Mouse (Mus musculus): Measurements from ENCODE around the gene Dnajc3.
A peak's percentile ranks its signal among the peaks of the same experiment; 100 is the strongest.

The Dnajc3 gene

DNA sequence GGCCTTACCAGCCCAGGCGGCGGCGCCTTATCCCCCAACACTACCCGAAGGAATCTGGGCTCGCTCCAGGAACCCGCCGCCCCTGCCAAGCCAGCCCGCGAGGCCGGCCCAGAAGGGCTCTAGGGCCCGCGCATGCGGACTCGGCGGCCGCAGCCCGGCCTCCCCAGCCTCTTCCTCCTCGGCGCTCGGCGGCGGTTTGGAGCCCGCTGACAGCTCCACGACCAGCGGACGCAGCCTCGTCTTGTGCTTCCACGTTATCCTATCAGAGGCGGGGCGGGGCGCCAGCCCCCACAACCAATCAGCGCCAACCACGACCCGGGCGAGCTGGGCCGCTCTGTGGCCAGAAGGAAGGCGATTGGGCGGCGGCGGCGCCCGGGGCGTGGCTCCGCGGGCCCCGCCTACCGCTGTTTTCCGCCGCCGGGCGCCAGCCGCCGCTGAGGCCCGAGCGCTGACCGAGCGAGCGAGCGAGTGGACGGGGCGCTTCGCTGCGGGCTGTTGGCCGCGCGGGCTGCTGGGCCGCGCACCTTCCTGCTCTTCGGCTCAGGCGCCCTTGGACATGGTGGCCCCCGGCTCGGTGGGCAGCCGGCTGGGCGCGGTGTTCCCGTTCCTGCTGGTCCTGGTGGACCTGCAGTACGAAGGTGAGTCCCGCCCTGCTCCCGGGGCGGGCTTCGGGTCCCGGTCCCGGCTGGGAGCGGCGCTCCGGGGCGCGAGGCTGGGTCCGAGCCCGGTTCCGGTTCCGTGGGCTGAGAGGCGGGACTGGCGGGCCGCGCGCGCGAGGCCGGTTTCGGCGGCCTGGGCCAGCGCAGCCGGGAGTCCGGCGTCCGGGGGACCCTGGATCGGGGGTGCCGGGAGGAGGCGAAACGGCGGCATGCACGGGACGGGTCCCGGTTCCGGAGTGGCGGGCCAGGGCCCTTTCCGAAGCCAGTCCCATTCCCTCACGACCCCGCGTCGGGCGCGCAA is at the start of gene Dnajc3:
Dnajc3 (plus strand) TSS at position 444 of the 960 bp plus-strand sequence.
- peak; percentile 99 for DNase-seq

DNA sequence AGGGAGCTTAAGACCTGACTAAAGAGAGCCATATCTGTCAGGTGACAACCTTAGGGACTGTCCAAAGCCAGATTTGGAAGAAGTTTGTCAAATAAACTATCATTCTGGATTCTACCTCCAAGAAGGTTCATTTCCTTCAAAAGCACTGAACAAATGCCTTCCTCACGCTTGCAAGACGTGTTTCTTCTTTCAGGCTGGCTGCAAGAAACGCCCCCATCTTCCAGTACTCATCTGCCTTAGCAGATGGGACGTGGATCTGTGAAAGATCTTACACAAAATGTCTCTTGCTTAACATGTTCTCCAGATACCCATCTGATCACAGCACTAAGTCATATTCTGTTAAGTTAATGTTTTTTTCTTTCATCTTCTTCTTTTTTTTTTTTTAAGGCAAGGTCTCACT is 47.7 kb upstream of the Dnajc3 start:
- DNase-seq, result no peak

DNA sequence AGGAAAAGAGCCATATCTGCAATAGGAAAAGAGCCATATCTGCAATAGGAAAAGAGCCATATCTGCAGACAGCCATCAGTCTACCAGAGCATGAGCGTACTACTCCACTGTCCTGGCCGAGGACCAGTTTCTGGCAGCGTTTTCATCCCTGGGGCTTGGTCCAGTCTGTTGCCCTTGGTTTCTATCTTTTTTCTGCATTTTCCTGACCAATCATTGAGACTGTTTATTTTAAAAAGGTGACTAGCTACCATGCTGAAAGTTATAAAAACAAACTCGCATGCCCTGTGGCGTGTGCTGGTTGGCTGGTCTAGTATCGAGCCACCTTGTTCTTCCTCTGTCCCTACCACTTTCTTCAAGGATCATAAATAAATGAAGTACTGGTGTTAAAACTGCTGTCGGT is 42.5 kb upstream of the Dnajc3 start:
- DNase-seq, result no peak

DNA sequence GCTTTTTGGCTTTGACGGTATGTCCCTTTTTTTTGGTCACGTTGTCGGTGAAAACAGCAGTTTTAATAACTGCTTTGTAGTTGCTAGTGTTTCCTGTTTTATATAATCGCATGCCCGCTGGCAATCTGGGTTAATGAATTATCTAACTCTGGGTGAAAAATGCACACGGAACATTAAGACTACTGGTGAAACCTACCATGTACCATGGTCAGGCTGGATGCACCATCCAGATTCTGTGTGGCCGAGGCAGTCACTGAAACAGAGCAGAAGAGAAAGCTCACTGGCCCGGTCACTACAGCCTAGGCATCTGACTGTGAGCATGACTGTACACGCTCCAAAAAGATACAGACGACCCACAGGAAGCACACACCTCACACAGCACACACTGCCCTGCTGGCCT is 42.1 kb upstream of the Dnajc3 start:
- DNase-seq, result no peak

DNA sequence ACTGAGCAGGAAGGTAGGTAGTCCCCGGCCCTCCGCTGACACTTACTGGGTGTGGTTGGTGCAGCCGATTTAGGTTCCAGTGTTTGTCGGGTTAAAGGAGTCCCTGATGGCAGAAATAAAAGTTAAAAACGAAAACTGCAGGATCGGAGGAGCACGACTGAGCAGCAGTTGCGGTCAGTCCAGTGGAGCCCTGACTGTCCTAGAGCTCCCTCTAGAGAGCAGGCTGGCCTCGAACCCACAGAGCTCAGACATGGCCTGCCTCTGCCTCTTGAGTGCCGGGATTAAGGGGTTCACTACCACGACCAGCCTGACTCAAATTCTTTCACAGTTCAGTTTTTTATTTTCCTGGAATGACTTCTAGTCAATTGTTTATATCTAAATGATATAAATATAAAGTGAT is 37.8 kb upstream of the Dnajc3 start:
- peak; percentile 17 for DNase-seq

DNA sequence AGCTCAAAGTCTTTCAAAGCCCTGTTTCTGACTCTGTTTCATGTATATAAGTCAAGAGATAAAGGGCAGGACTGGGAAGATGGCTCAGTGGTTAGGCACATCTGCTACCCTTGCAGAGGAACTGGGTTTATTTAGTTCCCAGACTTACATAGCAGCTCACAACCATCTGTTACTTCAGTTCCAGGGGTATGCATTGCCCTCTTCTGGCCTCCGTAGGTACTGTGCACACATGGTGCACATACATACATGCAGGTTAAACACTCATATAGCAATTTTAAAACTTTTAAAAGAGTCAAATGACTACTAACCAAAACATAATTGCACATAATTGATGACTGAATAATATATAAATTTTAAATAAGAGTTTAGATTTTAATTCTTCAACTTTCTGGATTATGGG is 36.9 kb upstream of the Dnajc3 start:
- DNase-seq, result no peak

DNA sequence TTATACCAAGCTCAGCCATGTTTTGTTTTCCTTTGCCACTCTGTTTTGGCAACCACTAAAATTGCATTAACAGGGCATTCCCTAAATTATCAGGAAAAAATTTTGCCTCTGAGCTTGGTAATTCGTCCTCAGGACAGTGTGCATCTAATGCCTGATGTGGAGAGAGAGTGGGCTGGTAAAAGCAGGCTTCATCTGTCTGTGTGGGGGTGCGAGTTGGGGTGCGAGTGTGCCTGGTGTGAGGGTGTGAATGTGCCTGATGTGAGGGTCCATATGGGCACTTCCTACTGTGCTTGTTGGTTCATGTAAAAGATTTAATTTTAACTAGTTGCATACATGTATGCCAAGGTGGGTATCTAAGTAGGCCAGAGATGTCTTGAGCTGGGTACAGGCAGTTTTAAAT is 34.4 kb upstream of the Dnajc3 start:
- DNase-seq, result no peak

DNA sequence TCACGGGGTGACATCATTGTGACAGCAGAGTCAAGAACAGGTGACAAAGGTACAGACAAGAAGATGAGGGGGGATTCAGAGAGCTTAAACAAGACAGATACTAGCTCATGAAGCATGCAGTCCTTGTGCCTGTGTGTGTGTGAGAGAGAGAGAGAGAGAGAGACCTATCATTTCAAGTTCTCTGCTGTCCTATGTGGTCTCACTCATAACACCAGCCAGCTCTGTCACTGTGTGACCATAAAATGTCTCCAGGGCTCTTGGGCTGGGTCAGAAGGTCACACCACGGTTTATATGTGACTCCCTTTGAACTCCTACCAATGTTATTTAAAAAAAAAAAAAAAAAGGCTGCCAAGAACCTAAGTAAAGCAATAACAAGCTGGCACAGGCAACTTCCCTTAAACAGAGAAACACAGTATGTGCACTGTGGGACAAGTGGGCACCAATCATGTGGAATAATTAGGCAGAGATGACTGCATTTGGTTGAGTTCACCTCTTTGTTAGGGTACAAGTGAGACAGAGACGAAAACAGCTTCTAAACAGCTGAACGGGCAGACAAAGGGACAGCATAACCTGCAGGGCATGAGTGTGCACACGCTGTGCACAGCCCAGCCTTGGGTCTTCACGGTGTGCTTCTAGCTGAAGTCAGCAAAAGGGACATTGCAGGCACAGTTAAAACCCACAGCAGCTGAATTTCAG is 33.8 kb upstream of the Dnajc3 start:
- DNase-seq, result no peak

DNA sequence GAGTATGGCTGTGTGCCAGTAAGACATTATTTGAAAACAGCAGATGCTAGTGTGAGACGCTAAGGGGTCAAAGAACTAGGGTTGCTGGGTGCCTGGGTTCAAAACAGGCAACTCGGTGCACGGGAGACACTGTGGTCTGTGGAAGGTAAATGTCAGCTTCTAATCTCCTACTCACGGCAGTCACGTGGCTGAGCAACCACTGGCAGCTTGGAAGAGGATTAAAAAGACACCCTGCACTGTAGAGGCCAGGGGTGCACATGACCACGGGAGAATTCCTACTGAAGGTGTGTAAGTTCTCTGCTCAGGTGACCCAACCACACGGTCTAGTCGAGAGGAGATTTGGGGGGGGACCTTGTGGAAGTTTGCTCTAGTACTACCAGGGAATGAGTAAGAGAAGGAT is 30.2 kb upstream of the Dnajc3 start:
- no peak for DNase-seq

DNA sequence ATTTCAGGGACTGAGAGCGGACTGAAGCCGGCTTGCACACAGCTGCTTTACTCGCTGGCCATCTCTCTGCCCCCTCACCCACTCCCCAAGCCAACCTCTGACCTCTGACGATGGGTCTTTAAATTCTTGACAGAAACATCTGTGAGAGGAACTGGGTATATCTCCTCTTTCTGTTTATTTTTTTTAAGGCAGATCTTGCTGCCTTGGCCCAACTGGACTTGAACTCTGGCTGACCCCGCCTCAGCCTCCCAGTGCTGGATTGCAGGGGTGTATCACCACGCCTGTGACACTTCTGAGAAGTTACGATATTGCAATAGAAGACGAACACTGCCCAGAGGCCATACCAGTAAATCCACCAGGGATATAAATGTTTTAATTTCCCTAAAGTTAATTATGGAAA is 27.9 kb upstream of the Dnajc3 start:
- peak; percentile 45 for DNase-seq

DNA sequence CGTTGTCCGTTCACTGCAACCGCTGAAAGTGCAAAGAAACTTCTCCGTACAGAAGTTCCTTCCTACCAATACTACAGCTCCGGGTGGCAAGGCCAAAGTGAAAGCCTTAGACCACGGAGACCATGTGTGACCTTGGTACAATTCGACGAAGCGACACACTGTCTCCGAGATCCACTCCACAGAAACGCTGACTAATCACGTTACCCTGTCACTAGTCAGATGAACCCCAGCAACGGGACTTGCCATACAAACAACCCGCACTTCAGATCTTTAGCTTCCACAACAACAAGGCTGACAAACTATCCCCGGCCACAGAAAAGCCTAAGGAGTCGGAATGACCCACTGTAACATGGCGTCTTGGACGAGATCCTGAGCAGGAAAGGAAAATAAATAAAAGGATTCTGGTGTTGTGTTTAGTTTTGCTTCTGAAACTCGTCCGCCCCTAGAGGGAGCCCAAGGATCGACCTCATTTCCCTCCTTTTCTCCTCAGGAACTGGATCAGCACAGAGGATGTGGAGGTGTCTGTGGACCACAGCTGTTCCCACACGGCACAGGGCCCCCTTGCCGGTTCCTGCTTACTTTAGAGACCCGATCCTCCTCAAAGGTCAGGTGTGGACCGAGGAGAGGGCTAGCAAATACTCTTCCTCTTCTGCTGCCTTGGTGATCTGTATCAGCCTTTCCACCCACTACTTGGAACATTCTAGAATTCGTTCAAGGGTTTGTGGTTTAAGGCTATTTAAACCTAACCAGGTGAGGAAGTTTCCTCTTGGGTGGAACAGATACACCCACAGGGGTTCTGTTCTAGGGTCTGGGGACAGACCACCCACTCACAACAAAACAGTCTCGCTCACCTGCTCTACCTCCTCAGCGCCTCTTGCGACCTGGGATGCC is 27.2 kb upstream of the Dnajc3 start:
- DNase-seq, result peak; percentile 83

DNA sequence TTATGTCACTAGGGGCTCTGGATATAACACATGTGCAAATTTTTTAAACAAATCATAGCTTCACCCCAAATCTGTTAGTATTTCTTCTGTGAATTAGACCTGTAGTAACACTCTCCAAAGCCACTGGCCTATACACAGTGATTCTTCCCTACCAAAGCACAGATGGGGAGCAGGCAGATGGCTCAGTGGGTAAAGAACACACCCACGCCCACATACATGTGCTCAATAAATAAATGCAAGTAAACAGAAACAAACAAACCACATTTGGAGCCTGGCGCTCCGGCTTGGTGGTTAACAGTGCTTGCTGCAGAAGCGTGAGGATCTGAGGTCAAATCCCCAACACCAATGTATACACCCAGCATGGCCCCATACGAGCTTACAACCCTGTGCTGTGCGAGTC is 26.3 kb upstream of the Dnajc3 start:
- no peak for DNase-seq

DNA sequence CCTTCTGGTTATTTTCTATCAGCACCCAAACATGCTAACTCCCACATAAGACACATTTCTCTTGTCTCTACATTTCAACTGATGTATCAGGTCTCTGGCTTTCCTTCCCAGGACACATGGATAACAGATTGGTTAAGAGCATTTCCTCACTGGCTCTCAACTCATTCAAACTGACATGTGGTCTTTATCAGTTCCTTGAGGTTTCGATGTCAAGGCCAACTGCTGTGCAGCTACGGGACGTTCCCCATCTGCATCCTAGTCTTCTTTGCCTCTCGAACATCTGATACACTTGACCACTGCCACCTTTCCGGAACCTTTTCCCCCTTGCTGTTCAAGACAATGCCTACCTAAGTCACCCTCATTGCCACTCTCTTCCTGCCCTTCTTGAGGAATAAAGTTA is 24.1 kb upstream of the Dnajc3 start:
- no peak for DNase-seq

DNA sequence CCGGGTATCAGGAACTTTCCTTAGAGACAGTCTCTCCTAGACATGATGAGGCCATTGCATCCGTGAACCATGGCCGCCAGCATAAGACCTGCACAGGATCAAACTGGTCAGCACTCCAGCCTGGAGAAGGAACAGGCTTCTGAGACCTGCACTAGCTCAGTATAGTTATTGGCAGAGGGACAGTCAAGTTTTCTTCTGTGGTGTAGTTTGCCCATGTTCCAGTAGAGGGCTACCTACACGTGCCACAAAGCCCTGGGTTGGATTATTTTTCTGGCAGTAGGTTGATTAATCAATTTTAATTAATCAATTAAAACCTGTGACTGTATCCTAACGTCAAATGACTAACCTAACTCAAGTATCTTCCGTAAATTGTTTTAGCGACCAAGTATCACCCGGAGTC is 18.8 kb upstream of the Dnajc3 start:
- DNase-seq, result peak; percentile 38

DNA sequence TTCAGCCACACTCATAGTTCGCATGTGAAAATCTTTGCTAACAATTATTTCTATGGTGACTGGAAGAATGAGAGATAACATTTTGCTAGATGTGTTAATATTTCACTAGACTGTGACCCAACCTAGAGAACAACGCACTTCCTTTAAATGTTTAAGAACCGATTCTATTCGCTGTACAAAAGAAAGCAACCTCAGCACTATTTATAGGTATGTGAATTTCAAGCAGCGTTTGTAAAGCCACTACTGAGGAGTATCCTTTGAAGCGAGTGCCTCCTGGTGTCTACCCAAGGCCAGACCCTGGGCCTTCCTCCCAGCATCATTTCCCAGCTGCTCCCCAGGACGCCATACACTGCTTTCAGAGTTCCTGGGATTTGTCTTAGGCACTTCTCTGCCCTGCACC is 17.1 kb upstream of the Dnajc3 start:
- no peak for DNase-seq

DNA sequence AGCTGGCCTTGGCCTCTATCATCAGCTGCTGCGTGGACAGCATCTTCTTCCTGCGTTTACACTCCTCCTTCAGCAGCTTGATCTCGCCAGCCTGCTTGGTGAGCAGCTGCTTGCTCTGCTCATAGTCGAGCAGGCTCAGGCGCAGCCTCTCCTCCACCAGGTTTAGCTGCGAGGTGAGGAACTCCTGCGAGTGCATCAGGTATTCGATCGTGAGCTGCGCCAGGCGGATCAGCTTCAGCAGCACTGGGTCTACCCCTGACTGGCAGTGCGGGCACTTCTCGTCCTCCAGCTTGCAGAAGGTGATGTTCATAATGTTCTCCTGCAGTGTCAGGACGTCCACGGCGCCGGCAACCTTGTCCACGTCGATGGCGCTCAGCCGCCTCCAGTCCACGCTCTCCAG is 15.5 kb upstream of the Dnajc3 start:
- DNase-seq, result no peak

DNA sequence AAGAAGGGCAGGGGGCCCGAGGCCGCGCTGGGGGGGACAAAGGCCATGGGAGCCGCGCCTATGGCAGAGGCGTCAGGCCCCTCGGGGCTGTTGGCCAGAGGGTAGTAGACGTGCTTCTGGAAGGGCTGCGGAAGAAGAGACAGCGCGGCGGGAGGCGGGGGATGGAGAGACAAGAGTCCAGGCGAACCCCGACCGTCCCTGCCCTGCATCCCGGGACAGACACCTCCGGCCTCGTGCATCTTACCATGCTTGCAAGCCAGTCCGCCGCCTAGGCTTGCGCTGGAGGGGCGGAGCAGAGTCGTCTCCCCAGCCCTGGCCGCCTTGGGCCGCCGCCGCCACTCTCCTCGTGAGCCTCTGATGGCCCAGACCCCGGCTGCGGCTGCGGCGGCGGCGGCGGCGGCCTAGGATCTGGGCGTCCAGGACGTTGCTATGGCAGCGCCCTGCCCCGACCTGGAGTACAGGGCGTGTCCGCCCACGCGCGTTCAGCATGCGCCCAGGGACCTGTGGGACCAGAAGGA is 15.1 kb upstream of the Dnajc3 start:
- DNase-seq, result peak; percentile 42

DNA sequence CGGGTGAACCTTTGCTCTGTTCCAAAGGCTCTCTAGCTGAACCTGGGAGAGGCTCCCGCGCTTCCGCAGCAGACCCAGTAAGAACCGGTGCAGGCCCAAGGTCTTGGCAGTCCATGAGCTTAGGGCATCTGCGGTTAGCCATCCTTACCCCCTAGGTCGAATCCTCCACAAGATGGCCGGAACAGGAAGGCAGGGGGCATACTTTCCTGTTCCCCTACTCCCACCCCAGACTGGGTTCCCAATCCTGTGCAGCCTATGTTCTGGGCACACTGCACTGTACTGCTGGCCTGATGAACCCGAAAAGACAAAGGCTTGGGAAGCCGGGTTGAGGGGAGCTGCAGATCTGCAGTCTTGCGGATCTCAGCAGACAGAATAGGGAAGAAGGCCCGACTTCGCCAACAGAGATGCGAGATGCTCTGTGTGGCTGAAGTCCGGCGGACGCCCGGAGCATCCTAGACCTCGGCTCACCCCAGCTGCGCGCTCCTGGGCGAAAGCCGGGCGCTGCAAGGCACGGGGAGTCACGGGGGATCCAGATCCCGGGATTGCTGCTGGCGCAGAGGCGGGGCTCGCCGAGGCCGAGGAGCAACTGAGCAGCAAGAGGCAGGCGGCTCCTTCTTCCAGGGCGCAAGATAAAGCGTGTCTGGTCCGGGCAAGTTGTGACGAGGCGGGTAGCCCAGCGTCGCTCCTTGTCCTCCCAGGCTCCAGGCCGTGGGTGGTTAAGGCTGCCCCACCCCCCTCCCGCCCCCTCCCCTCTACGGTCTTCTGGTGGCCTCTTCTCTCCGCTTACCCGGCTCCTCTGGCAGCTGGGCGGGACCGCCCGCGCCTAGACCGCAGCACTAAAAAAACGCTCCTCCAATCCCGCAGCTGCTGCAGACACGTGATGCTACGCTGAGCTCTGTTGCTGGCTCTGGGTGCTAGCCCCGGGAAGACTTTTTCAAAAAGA is 12.8 kb upstream of the Dnajc3 start, which contains the start of gene Dzip1:
Dzip1 (minus strand) TSS at position 788 of the 943 bp plus-strand sequence.
- DNase-seq, result peak; percentile 56

DNA sequence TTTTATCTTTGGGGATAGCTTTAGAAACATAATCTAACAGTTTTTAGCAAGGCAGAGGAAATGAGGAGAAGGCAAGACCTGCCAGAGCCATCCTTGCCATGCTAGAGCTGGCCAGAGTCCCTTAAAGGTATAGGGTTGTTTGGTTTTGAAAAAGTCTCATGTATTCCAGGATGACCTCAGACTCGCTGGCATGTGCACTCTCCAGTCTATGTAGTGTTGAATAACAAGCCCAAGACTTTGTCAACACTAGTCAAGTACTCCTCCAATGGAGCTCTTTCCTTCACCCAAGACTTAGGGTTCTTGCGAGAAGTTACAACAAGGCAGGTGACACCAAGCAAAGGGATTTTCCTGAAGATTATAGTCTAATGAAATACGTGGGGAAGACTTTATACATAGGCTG is 9.2 kb upstream of the Dnajc3 start:
- no peak for DNase-seq

DNA sequence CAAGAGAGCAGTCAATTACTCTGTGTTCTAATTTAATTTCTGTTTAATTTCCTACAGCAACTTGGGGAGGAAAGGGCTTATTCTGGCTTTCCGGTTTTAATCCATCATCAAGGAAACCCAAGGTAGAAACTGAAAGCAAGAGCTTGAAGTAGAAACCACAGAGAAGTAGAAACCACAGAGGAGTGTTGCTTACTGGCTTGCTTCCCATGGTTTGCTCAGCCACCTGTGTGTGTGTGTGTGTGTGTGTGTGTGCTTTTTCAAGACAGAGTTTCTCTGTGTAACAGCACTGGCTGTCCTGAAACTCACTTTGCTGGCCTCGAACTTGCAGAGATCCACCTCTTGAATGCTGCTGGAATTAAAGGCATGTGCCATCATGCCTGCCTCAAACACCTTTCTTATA is 8.0 kb upstream of the Dnajc3 start:
- DNase-seq, result no peak

DNA sequence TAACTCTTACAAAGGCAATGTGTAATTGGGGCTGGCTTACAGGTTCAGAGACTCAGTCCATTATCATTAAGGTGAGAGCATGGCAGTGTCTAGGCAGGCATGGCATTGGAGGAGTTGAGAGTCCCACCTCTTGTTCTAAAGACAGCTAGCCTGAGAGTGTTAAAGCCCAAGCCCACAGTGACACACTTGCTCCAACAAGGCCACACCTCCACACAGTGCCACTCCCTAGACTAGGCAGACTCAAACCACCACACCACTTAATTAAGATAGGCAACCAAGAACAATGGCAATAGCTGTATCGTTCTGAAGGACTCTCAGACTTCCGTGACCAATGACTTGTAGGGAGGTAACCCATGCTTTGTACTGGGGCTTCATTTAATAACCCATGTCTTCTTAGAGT is 7.0 kb upstream of the Dnajc3 start:
- no peak for DNase-seq

DNA sequence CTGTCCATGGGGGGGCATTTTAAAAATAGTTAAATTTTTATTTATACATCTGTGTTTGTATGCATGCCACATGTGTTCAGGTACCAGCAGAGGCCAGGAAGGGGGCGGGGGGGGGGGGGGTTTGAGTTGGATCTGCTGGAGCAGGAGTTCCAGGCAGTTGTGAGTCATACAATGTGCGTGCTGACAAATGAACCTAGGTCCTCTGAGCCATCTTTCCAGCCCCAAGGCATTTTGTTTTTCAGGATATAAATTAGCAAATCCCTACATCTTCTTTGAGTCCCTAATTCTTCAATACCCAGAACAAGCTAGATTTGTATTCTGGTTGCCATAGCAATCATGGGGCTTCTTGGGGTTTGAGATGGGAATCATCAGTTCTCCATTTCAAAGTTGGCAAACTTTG is 6.6 kb upstream of the Dnajc3 start:
- DNase-seq, result no peak
